Mouse (Mus musculus) myocyte (in vitro differentiated cells): ENCODE data around the gene Ndufa6.

Experiments used
- CEBPB ChIP-seq: IDR thresholded peaks from 2 replicates; pipeline ENCODE4 v1.6.1; 2011; ENCODE audit warnings: mild to moderate bottlenecking, moderate library complexity; ENCODE audit not compliant: poor library complexity, insufficient read depth, severe bottlenecking
- E2F4 ChIP-seq: IDR thresholded peaks from one replicate; pipeline ENCODE4 v1.6.1; 2011; ENCODE audit warnings: mild to moderate bottlenecking, control low read depth, moderate library complexity; ENCODE audit not compliant: insufficient read depth
- MYOD1 ChIP-seq, 3 experiments: IDR thresholded peaks; one replicate each; pipeline ENCODE4 v1.6.1; 2011; ENCODE audit warnings: control low read depth in 2 of 3, low read depth in 2 of 3, mild to moderate bottlenecking in 2 of 3, moderate library complexity in 1 of 3; ENCODE audit not compliant: insufficient read length in 2 of 3, control insufficient read depth in 1 of 3
- MYOG ChIP-seq, 3 experiments: IDR thresholded peaks; one replicate each; pipeline ENCODE4 v1.6.1; 2011; ENCODE audit warnings: control low read depth in 2 of 3, low read depth in 2 of 3, mild to moderate bottlenecking in 2 of 3; ENCODE audit not compliant: insufficient read length in 2 of 3, control insufficient read depth in 1 of 3, insufficient read depth in 1 of 3
- POLR2A ChIP-seq: IDR thresholded peaks from one replicate; pipeline ENCODE4 v1.6.1; 2011; ENCODE audit warnings: low read depth, mild to moderate bottlenecking, control low read depth, moderate library complexity; ENCODE audit not compliant: insufficient read length

DNA sequence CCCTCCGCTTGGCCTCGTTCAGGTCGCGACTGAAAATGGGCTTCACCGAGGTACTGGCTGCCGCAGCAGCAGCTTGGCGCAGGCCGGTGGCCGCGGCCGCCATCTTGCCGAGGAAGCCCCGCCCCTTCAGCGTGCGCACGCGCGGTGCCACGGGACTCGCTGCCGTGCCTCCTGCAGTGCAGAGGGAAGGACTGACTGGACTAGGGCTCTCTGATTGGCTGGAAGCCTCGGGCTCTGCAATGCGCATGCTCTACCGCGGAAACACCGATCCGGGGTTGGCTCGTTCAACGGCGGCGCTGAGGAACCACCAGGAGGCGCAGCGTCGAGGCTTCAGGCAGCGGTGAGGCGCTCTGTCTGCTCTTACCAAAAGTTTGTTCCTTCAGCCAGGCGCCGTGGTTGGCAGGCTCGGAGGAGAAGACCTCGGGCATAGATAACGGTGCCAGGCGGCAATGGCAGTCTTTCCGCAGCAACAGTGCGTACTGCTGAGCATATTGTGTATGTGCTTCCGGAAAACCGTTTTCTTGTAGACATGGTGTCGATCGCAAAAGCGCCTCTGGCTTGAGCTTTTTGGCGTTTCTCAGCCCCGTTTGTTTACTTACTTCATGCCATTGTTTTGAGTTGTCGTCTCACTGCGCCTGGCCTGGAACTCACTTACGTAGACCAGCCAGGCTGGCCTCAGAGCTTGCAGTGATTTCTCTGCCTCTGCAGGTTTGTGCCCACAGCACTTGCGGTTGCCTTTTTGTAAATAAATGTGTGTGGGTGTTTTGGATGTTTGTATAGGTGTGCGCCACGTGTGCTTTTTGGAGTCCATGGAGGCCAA lies at the start of gene Ndufa6:
- no peak for TF ChIP-seq CEBPB
- peak; percentile 32 for TF ChIP-seq E2F4
- TF ChIP-seq POLR2A, result peak; percentile 96
- peak in 1 of 3 experiments; percentile 54 for TF ChIP-seq MYOG (IDR thresholded peaks at IDR 0.05; ENCODE audit: control insufficient read depth in 1 of 3, insufficient read depth in 1 of 3, insufficient read length in 2 of 3, low read depth in 2 of 3)
- peak in 1 of 3 experiments; percentile 21 for TF ChIP-seq MYOD1 (IDR thresholded peaks at IDR 0.05; ENCODE audit: control insufficient read depth in 1 of 3, insufficient read length in 2 of 3, low read depth in 2 of 3)
